Mouse (Mus musculus) kidney, postnatal 0 days (tissue): ENCODE measurements around the gene Dars2. TPM values are rescaled to one million over a fixed set of nuclear protein-coding genes. Genes with fewer than 3 reads are reported as not detected.

Source experiments
- ATAC-seq: fragments of 200-750 bp; cut with Nextera tagmentation; replicated peaks from 2 replicates; pipeline ENCODE4 v1.8.0; 2017; ENCODE audit warnings: low read depth, moderate number of reproducible peaks, moderate TSS enrichment, moderate library complexity; ENCODE audit not compliant: low FRiP score
- DNase-seq: peaks from one replicate; pipeline ENCODE4 v3.0.0-alpha.2; 2016; ENCODE audit warnings: low spot score
- H3K27ac ChIP-seq: fragments of 300-500 bp; sonication (generic); 2 replicates; pipeline ENCODE4 v1.5.1; 2014; ENCODE audit warnings: mild to moderate bottlenecking
- H3K27me3 ChIP-seq: fragments of 300-500 bp; sonication (generic); 2 replicates; pipeline ENCODE4 v1.6.1; 2014; ENCODE audit warnings: low read length, mixed read lengths; ENCODE audit not compliant: insufficient read depth
- H3K36me3 ChIP-seq: fragments of 300-500 bp; sonication (generic); 2 replicates; pipeline ENCODE4 v1.6.1; 2014; ENCODE audit warnings: low read length, mixed read lengths; ENCODE audit not compliant: insufficient read depth
- H3K4me1 ChIP-seq: fragments of 300-500 bp; sonication (generic); replicated peaks from 2 replicates; pipeline ENCODE4 v1.6.1; 2014; ENCODE audit warnings: antibody characterized with exemption, low read length, mixed read lengths; ENCODE audit not compliant: insufficient read depth
- H3K4me2 ChIP-seq: fragments of 300-500 bp; sonication (generic); 2 replicates; pipeline ENCODE4 v1.6.1; 2014; ENCODE audit warnings: mild to moderate bottlenecking, low read length, moderate library complexity, mixed read lengths
- H3K4me3 ChIP-seq: fragments of 300-500 bp; sonication (generic); replicated peaks from 2 replicates; pipeline ENCODE4 v1.5.1; 2014; ENCODE audit warnings: low read depth, low read length
- H3K9ac ChIP-seq: fragments of 300-500 bp; sonication (generic); 2 replicates; pipeline ENCODE4 v1.6.1; 2014; ENCODE audit warnings: low read depth, low read length
- H3K9me3 ChIP-seq: fragments of 300-500 bp; sonication (generic); replicated peaks from 2 replicates; pipeline ENCODE4 v1.6.1; 2016; ENCODE audit warnings: low read length, inconsistent platforms, mixed read lengths
- CTCF ChIP-seq: IDR thresholded peaks from 2 replicates; pipeline ENCODE4 v1.5.1; 2016; ENCODE audit warnings: antibody characterized with exemption, low read depth, mild to moderate bottlenecking, moderate library complexity
- WGBS: fragments of 180-500 bp; shearing (Covaris S2); extraction: QIAGEN DNeasy Blood & Tissue Kit; methylation state at CpG from one replicate; pipeline ENCODE4 v1.1.7; 2014; 5-methylcytosine and 5-hydroxymethylcytosine counted together
- polyA plus RNA-seq: library from polyadenylated mRNA; unstranded; fragments of >200 nt; fragmentation: Nextera tagmentation; extraction: Ambion mirVana; gene quantifications from 2 replicates; pipeline ENCODE4 v1.2.1, GENCODE M21; 2015

Dars2 gene
- polyA plus RNA-seq, 1 experiment from 2014 or later: 23.5 TPM

DNA sequence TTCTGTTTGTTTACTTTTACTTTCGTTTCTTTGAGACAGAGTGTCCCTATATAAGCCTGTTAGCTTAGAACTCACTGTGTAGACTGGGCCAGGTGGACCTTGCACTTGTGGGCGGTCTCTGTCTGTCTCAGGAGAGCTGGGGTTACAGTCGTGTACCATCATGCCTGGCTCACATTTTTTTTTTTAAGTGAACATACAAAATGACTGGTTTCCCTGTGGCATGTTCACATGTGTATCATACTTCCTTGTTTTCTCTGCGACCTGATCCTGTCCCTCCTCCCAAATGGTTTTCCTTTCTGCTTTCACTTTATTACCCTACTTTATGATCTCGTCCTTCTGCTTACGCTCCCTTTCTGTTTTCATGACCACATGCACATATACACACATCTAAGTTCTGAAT lies 5.8 kb upstream of the Dars2 start:
- peak; percentile 4 for DNase-seq
- 67% methylated on average over 6 of the region's 6 CpGs for WGBS

DNA sequence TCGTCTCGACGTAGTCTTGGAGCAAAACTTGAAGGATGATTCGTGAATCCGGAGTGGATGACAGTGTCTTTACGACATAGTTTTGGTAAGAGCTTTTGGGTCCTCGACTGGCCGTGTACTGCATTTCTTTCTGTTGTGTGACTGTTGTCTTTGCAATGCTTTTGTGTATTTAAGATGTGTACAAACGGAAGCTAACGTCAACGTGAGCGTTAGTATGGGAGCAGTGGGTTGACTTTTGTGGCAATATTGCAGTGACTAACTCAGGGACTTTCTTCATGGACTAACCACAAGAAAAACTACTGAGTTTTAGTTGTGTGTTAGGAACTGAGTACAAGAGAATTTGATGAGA lies 788 bp upstream of the Dars2 start:
- no peak for ATAC-seq
- Histone ChIP-seq H3K27ac (peak overlapping the region; percentile 73), H3K4me2 (peak overlapping the region; percentile 61), H3K36me3 (no peaks in the 10 kb centered on the region), H3K4me3 (peak overlapping the region; percentile 79), H3K9ac (peak overlapping the region; percentile 73), H3K4me1 (peaks cover 20% of the 10 kb centered on the region; the same call in 1 of the 2 replicates), H3K27me3 (no peaks in the 10 kb centered on the region), H3K9me3 (no peaks in the 10 kb centered on the region)
- DNase-seq: no peak
- no peak for TF ChIP-seq CTCF
- 0% methylated on average over 12 of the region's 12 CpGs for WGBS

More for the DNA sequence above, 5.8 kb upstream of the Dars2 start:
- Histone ChIP-seq H3K27me3 (no peaks in the 10 kb centered on the region), H3K9ac (no peak overlapping the region), H3K4me2 (no peak overlapping the region), H3K4me3 (no peak overlapping the region), H3K9me3 (no peaks in the 10 kb centered on the region), H3K4me1 (peaks cover 20% of the 10 kb centered on the region; the same call in 1 of the 2 replicates), H3K36me3 (peaks cover 10% of the 10 kb centered on the region; the same call in 1 of the 2 replicates), H3K27ac (no peak overlapping the region)
- TF ChIP-seq CTCF: no peak
- peak; percentile 75 for ATAC-seq

GRCm38 (mm10) chr1:161063351-161063750 lies 7.1 kb downstream of the Dars2 start:
- TF ChIP-seq CTCF: no peak
- WGBS: 79% methylated on average over 1 of the region's 1 CpGs
- no peak for ATAC-seq

DNA sequence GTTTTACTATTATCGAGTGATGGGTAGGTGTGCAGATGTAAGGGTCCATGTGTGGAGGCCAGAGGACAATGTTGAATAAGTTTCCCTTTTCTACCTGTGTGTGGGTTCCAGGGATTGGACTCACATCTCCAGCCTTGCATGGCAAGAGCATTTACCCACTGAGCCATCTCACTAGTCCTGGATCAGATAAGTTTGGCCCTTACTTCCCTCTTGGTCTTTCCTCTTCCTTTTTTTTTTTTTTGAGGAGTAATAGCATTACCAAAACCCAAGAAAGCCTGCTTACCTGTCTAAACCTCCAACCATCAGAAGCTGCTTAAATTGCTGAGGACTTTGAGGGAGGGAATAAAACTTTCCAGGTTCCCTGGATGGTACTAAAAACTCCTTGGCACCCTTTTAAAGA lies 13.3 kb downstream of the Dars2 start:
- Histone ChIP-seq H3K9ac (no peak overlapping the region), H3K4me1 (no peaks in the 10 kb centered on the region), H3K36me3 (0 out of 2 replicates have a peak, but pooled peaks cover 5% of the 10 kb centered on the region), H3K27me3 (no peaks in the 10 kb centered on the region), H3K9me3 (no peaks in the 10 kb centered on the region), H3K27ac (no peak overlapping the region), H3K4me3 (no peak overlapping the region), H3K4me2 (no peak overlapping the region)
- DNase-seq (no peak), ATAC-seq (no peak)
- no peak for TF ChIP-seq CTCF
- WGBS: 92% methylated on average over 1 of the region's 1 CpGs

More at GRCm38 (mm10) chr1:161063351-161063750, 7.1 kb downstream of the Dars2 start:
- Histone ChIP-seq H3K9me3 (no peaks in the 10 kb centered on the region), H3K9ac (no peak overlapping the region), H3K4me3 (no peak overlapping the region), H3K4me1 (no peaks in the 10 kb centered on the region), H3K36me3 (0 out of 2 replicates have a peak, but pooled peaks cover 8% of the 10 kb centered on the region), H3K4me2 (no peak overlapping the region), H3K27ac (no peak overlapping the region), H3K27me3 (no peaks in the 10 kb centered on the region)
- no peak for DNase-seq

DNA sequence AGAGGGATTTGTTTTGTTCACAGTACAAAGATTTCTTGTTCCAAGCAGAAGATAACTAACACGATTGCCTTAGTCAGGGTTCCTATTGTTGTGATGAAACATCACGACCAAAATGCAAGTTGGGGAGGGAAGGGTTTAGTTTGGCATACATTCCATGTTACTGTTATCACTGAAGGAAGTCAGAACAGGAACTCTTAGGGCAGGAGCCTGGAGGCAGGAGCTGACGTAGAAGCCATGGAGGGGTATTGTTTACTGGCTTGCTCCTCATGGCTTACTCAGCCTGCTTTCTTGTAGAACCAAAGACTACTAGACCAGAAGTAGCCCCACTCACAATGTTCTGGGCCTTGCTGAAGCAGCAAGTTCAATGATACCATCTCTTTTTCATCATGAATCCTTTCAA lies 23.5 kb downstream of the Dars2 start:
- Histone ChIP-seq H3K4me2 (no peak overlapping the region), H3K27me3 (no peaks in the 10 kb centered on the region), H3K9me3 (no peaks in the 10 kb centered on the region), H3K4me1 (no peaks in the 10 kb centered on the region), H3K4me3 (no peak overlapping the region), H3K27ac (no peak overlapping the region), H3K36me3 (0 out of 2 replicates have a peak, but pooled peaks cover 25% of the 10 kb centered on the region), H3K9ac (no peak overlapping the region)
- 86% methylated on average over 3 of the region's 3 CpGs for WGBS
- ATAC-seq: no peak
- no peak for DNase-seq
- TF ChIP-seq CTCF: no peak

- H3K4me1 ChIP-seq: peaks cover 6% of the 10 kb centered on the region; the same call in 1 of the 2 replicates
- no peak overlapping the region for H3K27ac ChIP-seq
- ATAC-seq (no peak), DNase-seq (no peak)
- H3K9me3 ChIP-seq: no peaks in the 10 kb centered on the region
- 85% methylated on average over 7 of the region's 7 CpGs for WGBS
- no peak for TF ChIP-seq CTCF
- no peaks in the 10 kb centered on the region for H3K27me3 ChIP-seq
- H3K36me3 ChIP-seq: peaks cover 42% of the 10 kb centered on the region
- H3K4me2 ChIP-seq: no peak overlapping the region
- no peak overlapping the region for H3K4me3 ChIP-seq
- no peak overlapping the region for H3K9ac ChIP-seq
These were observed 29.0 kb downstream of the Dars2 start for GRCm38 (mm10) chr1:161041261-161042020.
